8 mouse cellular contexts compared by ENCODE assay signal in the genomic region with DNA sequence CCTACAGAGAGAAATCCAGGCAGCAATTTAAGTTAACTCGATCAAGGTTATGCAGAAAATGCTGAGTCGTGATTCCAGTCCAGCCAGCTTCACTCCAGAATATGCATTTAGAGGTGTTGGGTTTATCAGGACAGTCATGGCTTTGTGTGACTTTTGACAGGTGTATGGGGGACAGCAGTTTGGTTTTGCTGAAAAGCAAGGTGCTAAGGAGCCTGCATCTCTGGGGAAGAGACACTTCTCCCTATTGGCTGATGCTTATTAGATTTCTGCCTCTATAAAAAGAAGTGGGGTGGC. TPM values are rescaled to one million over a fixed set of nuclear protein-coding genes. Genes with fewer than 3 reads are reported as not detected.
A peak's percentile ranks its signal among the peaks of the same experiment; 100 is the strongest.
DNase-seq lines count a peak whose midpoint lies in the region; ATAC-seq lines count a peak whose summit lies in the region.

No protein-coding gene starts in this region.

- no peaks in the 10 kb centered on the region for H3K27me3 ChIP-seq in limb, embryonic 13.5 days
- no peaks in the 10 kb centered on the region for H3K27me3 ChIP-seq in stomach, embryonic 16.5 days (ENCODE audit: control insufficient read depth, insufficient read depth, low read length)

- H3K4me1 ChIP-seq in limb, embryonic 13.5 days, result peaks cover 37% of the 10 kb centered on the region
- peaks cover 16% of the 10 kb centered on the region for H3K4me1 ChIP-seq in stomach, embryonic 16.5 days (ENCODE audit: control insufficient read depth, insufficient read depth, low read length)

- H3K9me3 ChIP-seq in limb, embryonic 13.5 days, result no peaks in the 10 kb centered on the region
- H3K9me3 ChIP-seq in stomach, embryonic 16.5 days (replicated peaks; ENCODE audit: control insufficient read depth, low read length), result no peaks in the 10 kb centered on the region

- H3K4me3 ChIP-seq in limb, embryonic 13.5 days, result peak overlapping the region; percentile 95
- peak overlapping the region; percentile 88 for H3K4me3 ChIP-seq in stomach, embryonic 16.5 days (replicated peaks; ENCODE audit: low read length)

- H3K36me3 ChIP-seq in limb, embryonic 13.5 days, result no peaks in the 10 kb centered on the region
- no peaks in the 10 kb centered on the region for H3K36me3 ChIP-seq in stomach, embryonic 16.5 days (ENCODE audit: control insufficient read depth, insufficient read depth, low read length)

- H3K4me2 ChIP-seq in limb, embryonic 13.5 days (replicated peaks), result peak overlapping the region; percentile 97
- H3K4me2 ChIP-seq in stomach, embryonic 16.5 days (ENCODE audit: low read depth, low read length), result peak overlapping the region; percentile 84

- H3K9ac ChIP-seq in limb, embryonic 13.5 days, result peak overlapping the region; percentile 96
- peak overlapping the region; percentile 98 for H3K9ac ChIP-seq in stomach, embryonic 16.5 days (ENCODE audit: low read length)

- ATAC-seq in limb, embryonic 13.5 days (ENCODE audit: low FRiP score, low read depth), result no peak
- ATAC-seq in stomach, embryonic 16.5 days (ENCODE audit: insufficient read depth, low FRiP score), result no peak

- WGBS in limb, embryonic 13.5 days, result 10% methylated on average over 2 of the region's 2 CpGs
- WGBS in stomach, embryonic 16.5 days, result 2% methylated on average over 2 of the region's 2 CpGs

- no peak overlapping the region for H3K27ac ChIP-seq in limb, embryonic 13.5 days
- H3K27ac ChIP-seq in stomach, embryonic 16.5 days (ENCODE audit: low read length), result peak overlapping the region; percentile 95; the same call in 1 of the 2 replicates

- peak; percentile 30 for DNase-seq in adrenal gland, adult 2 months
- no peak for DNase-seq in adrenal gland, postnatal 14 days
- peak; percentile 32 for DNase-seq in retina, postnatal 1 day
- no peak for DNase-seq in retina, embryonic 14.5 days (ENCODE audit: low spot score)
- no peak for DNase-seq in layer of hippocampus, adult 9-11 months
- DNase-seq in thymus, adult 18-20 months, result no peak

RNA-seq across cellular contexts. Expression of a gene that starts 1.3 kb away (rescaled TPM):
- total RNA-seq in adrenal gland, adult 2 months (2021), result 10 to 100 TPM; 23.4 to 24.4 TPM
- 5.7 and 6.0 TPM in 2 replicates for polyA plus RNA-seq in adrenal gland, adult 2 months (2012; rRNA removed)
- 28.2 and 29.0 TPM in 2 replicates for total RNA-seq in adrenal gland, postnatal 14 days (2021)
- polyA plus RNA-seq in limb, embryonic 13.5 days (2015; fragmentation: Nextera tagmentation; extraction: Ambion mirVana), result 7.1 TPM in 2 replicates
- polyA plus RNA-seq in stomach, embryonic 16.5 days (2015; fragmentation: Nextera tagmentation; extraction: Ambion mirVana), result 5.5 and 5.7 TPM in 2 replicates

Comparison
In these comparisons a context has a peak if more than half of its experiments do, and no peak if none do; other contexts are left out.
1. DNase-seq: peak in adrenal gland, adult 2 months (single experiment) and retina, postnatal 1 day (single experiment); none in adrenal gland, postnatal 14 days (single experiment), retina, embryonic 14.5 days (single experiment), layer of hippocampus, adult 9-11 months (single experiment) and thymus, adult 18-20 months (0 of 2).